16 mouse cellular contexts compared by ENCODE assay signal in genomic region chr7:121542458-121542857, GRCm38 (mm10).
DNase-seq lines count a peak whose midpoint lies in the region; ATAC-seq and TF ChIP-seq lines count a peak whose summit lies in the region.
"Had no signal": no experiment of that assay in that cellular context is flagged by ENCODE, and none has a peak within 500 bp of the region (broad histone marks: within the 10 kb centered on the region; RNA-seq: fewer than 3 reads in every experiment).

No protein-coding gene starts in this region.

- TF ChIP-seq CTCF in gastrocnemius, adult 2 months (IDR thresholded peaks at IDR 0.05): peak; percentile 3; the same call in 1 of the 2 replicates
- peak; percentile 27 for TF ChIP-seq CTCF in liver, postnatal 0 days (IDR thresholded peaks at IDR 0.05; ENCODE audit: low read depth)
- TF ChIP-seq CTCF in MEL (IDR thresholded peaks at IDR 0.05 in 2 of 3, conservative IDR thresholded peaks at IDR 0.05 in 1 of 3; ENCODE audit: control insufficient read depth in 1 of 3, insufficient read depth in 1 of 3, low read depth in 2 of 3, low read length in 3 of 3, poor library complexity in 1 of 3, severe bottlenecking in 1 of 3): peak in 1 of 3 experiments; percentile 37; a peak in 2 of 6 replicates
- no peak for TF ChIP-seq CTCF in heart, adult 2 months (IDR thresholded peaks at IDR 0.05)

- no peak for ATAC-seq in liver, postnatal 0 days
- ATAC-seq in liver, embryonic 11.5 days (replicated peaks; ENCODE audit: low FRiP score): no peak
- ATAC-seq: CD4-positive, CD25-positive, alpha-beta regulatory T cell, adult 4 months; intestine, embryonic 15.5 days had no signal

- no peaks in the 10 kb centered on the region for H3K36me3 ChIP-seq in liver, postnatal 0 days (replicated peaks; ENCODE audit: insufficient read depth, low read length)
- H3K36me3 ChIP-seq in liver, embryonic 11.5 days (ENCODE audit: control insufficient read depth, insufficient read depth, low read length): no peaks in the 10 kb centered on the region
- H3K36me3 ChIP-seq in MEL (ENCODE audit: control insufficient read depth in 1 of 2, insufficient read depth in 2 of 2, low read length in 2 of 2): no peaks in the 10 kb centered on the region; a peak in 1 of 4 replicates
- H3K36me3 ChIP-seq in splenic B cell, adult 2 months (ENCODE audit: control insufficient read depth, insufficient read depth, low read length, poor library complexity, severe bottlenecking): no peaks in the 10 kb centered on the region
- no peaks in the 10 kb centered on the region for H3K36me3 ChIP-seq in heart, adult 2 months (ENCODE audit: control insufficient read depth, insufficient read depth, low read length)
- H3K36me3 ChIP-seq: hindbrain, embryonic 10.5 days; intestine, embryonic 15.5 days; midbrain, embryonic 12.5 days had no signal

- no peak for DNase-seq in gastrocnemius, adult 2 months
- DNase-seq in gastrocnemius, postnatal 14 days: no peak
- no peak for DNase-seq in liver, postnatal 0 days
- DNase-seq in liver, embryonic 11.5 days (ENCODE audit: low spot score): no peak
- DNase-seq in MEL (ENCODE audit: low read depth, low spot score): peak; percentile 11
- peak; percentile 31 for DNase-seq in splenic B cell, adult 2 months (ENCODE audit: low read depth, low spot score)
- DNase-seq in heart, adult 2 months: no peak
- DNase-seq: cerebellum, adult 2 months; kidney, postnatal 14 days; lung, postnatal 14 days; right cerebral cortex, postnatal 25 days had no signal

- no peak overlapping the region for H3K4me2 ChIP-seq in liver, postnatal 0 days (ENCODE audit: low read depth, low read length)
- H3K4me2 ChIP-seq in liver, embryonic 11.5 days: no peak overlapping the region
- H3K4me2 ChIP-seq: intestine, embryonic 15.5 days; midbrain, embryonic 12.5 days had no signal

- H3K9me3 ChIP-seq in liver, postnatal 0 days (ENCODE audit: low read length): 0 out of 2 replicates have a peak, but pooled peaks cover 3% of the 10 kb centered on the region
- no peaks in the 10 kb centered on the region for H3K9me3 ChIP-seq in liver, embryonic 11.5 days (ENCODE audit: control insufficient read depth, low read length)
- H3K9me3 ChIP-seq in MEL (replicated peaks; ENCODE audit: insufficient read depth, low read length): no peaks in the 10 kb centered on the region
- H3K9me3 ChIP-seq: hindbrain, embryonic 10.5 days; intestine, embryonic 15.5 days had no signal

- WGBS in liver, postnatal 0 days (ENCODE audit: insufficient replicate concordance): 46% methylated on average over 2 of the region's 2 CpGs
- WGBS in liver, embryonic 11.5 days: 44% methylated on average over 2 of the region's 2 CpGs
- 35% methylated on average over 2 of the region's 2 CpGs for WGBS in heart, adult 2 months

- no peaks in the 10 kb centered on the region for H3K27me3 ChIP-seq in liver, postnatal 0 days (ENCODE audit: insufficient read depth, low read length)
- H3K27me3 ChIP-seq in liver, embryonic 11.5 days (replicated peaks; ENCODE audit: control insufficient read depth, insufficient read depth, low read length): no peaks in the 10 kb centered on the region
- H3K27me3 ChIP-seq in MEL (ENCODE audit: control insufficient read depth in 1 of 2, insufficient read depth in 2 of 2, low read length in 2 of 2): no peaks in the 10 kb centered on the region
- no peaks in the 10 kb centered on the region for H3K27me3 ChIP-seq in splenic B cell, adult 2 months (ENCODE audit: control insufficient read depth, insufficient read depth, low read length, poor library complexity, severe bottlenecking)
- no peaks in the 10 kb centered on the region for H3K27me3 ChIP-seq in heart, adult 2 months (ENCODE audit: control insufficient read depth, insufficient read depth, low read length)
- H3K27me3 ChIP-seq: intestine, embryonic 15.5 days; midbrain, embryonic 12.5 days had no signal

- H3K27ac ChIP-seq in gastrocnemius, adult 2 months: no peak overlapping the region
- H3K27ac ChIP-seq in liver, postnatal 0 days (ENCODE audit: low read depth): no peak overlapping the region
- no peak overlapping the region for H3K27ac ChIP-seq in liver, embryonic 11.5 days (ENCODE audit: low read depth, low read length)
- no peak overlapping the region for H3K27ac ChIP-seq in MEL (ENCODE audit: control insufficient read depth, low read depth, low read length)
- H3K27ac ChIP-seq in heart, adult 2 months: no peak overlapping the region
- H3K27ac ChIP-seq: hindbrain, embryonic 10.5 days; intestine, embryonic 15.5 days; liver, embryonic 14.5 days; midbrain, embryonic 12.5 days had no signal

- intact Hi-C loops in gastrocnemius, adult 2 months (cut with DNase I): no loop called here
- intact Hi-C loops in gastrocnemius, postnatal 14 days (cut with DNase I; ENCODE audit: low total_unique reads): no loop called here
- intact Hi-C loops in heart, adult 2 months (cut with DNase I): no loop called here

- TF ChIP-seq POLR2A in MEL (IDR thresholded peaks at IDR 0.05; ENCODE audit: control insufficient read depth in 1 of 2, insufficient read depth in 1 of 2, low read depth in 1 of 2, low read length in 2 of 2, poor library complexity in 1 of 2): no peak
- no peak for TF ChIP-seq POLR2A in heart, adult 2 months (IDR thresholded peaks at IDR 0.05; ENCODE audit: insufficient read depth, low read depth, low read length)

- TF ChIP-seq EP300 in liver, postnatal 0 days (IDR thresholded peaks at IDR 0.05; ENCODE audit: low read depth): no peak
- TF ChIP-seq EP300 in MEL (IDR thresholded peaks at IDR 0.05; ENCODE audit: low read depth in 1 of 2, low read length in 2 of 2): no peak
- no peak for TF ChIP-seq EP300 in heart, adult 2 months (IDR thresholded peaks at IDR 0.05; ENCODE audit: insufficient read depth, low read depth, low read length)

- H3K9ac ChIP-seq in liver, postnatal 0 days (replicated peaks): no peak overlapping the region
- no peak overlapping the region for H3K9ac ChIP-seq in liver, embryonic 11.5 days (ENCODE audit: low read depth, low read length)
- H3K9ac ChIP-seq in MEL (ENCODE audit: control insufficient read depth, low read depth, low read length, poor library complexity, severe bottlenecking): no peak overlapping the region
- H3K9ac ChIP-seq in heart, adult 2 months (ENCODE audit: low read depth, low read length): no peak overlapping the region
- H3K9ac ChIP-seq: intestine, embryonic 15.5 days; liver, embryonic 14.5 days; midbrain, embryonic 12.5 days had no signal

- no peaks in the 10 kb centered on the region for H3K4me1 ChIP-seq in liver, postnatal 0 days (ENCODE audit: insufficient read depth)
- H3K4me1 ChIP-seq in liver, embryonic 11.5 days (replicated peaks; ENCODE audit: control insufficient read depth, insufficient read depth, low read length): no peaks in the 10 kb centered on the region
- H3K4me1 ChIP-seq in MEL (ENCODE audit: control insufficient read depth in 1 of 2, insufficient read depth in 2 of 2, low read length in 2 of 2): no peaks in the 10 kb centered on the region
- H3K4me1 ChIP-seq in heart, adult 2 months (ENCODE audit: control insufficient read depth, insufficient read depth, low read length): no peaks in the 10 kb centered on the region
- H3K4me1 ChIP-seq: hindbrain, embryonic 10.5 days; intestine, embryonic 15.5 days had no signal

- TF ChIP-seq RAD21 in MEL (IDR thresholded peaks at IDR 0.05; ENCODE audit: low read depth, low read length): peak; percentile 19

- no peak overlapping the region for H3K4me3 ChIP-seq in gastrocnemius, adult 2 months
- no peak overlapping the region for H3K4me3 ChIP-seq in liver, postnatal 0 days (ENCODE audit: low read depth, low read length)
- H3K4me3 ChIP-seq in liver, embryonic 11.5 days (ENCODE audit: low read depth, low read length): no peak overlapping the region
- no peak overlapping the region for H3K4me3 ChIP-seq in MEL (ENCODE audit: control insufficient read depth in 1 of 2, insufficient read depth in 1 of 2, low read depth in 2 of 2, low read length in 2 of 2)
- H3K4me3 ChIP-seq in heart, adult 2 months: no peak overlapping the region
- H3K4me3 ChIP-seq: hindbrain, embryonic 10.5 days; intestine, embryonic 15.5 days; midbrain, embryonic 12.5 days had no signal

- H3K79me2 ChIP-seq in MEL (ENCODE audit: control insufficient read depth, insufficient read depth, low read length, poor library complexity): no peaks in the 10 kb centered on the region
- no peaks in the 10 kb centered on the region for H3K79me2 ChIP-seq in heart, adult 2 months (replicated peaks; ENCODE audit: control insufficient read depth, insufficient read depth, low read length)

TF ChIP-seq in MEL, 35 proteins besides CTCF, POLR2A, EP300 and RAD21:
- TF ChIP-seq MAX (IDR thresholded peaks at IDR 0.05; ENCODE audit: low read length): no peak
- no peak for TF ChIP-seq JUND (IDR thresholded peaks at IDR 0.05; ENCODE audit: low read depth, low read length)
- no peak for TF ChIP-seq GATA1 (IDR thresholded peaks at IDR 0.05; ENCODE audit: low read depth, low read length)
- no peak for TF ChIP-seq GABPA (IDR thresholded peaks at IDR 0.05; ENCODE audit: low read depth, low read length)
- no peak for TF ChIP-seq POLR2AphosphoS2 (IDR thresholded peaks at IDR 0.05; ENCODE audit: low read length)
- no peak for TF ChIP-seq ZC3H11A (IDR thresholded peaks at IDR 0.05; ENCODE audit: low read depth, low read length)
- peak; percentile 28; the same call in 1 of the 2 replicates for TF ChIP-seq SMC3 (IDR thresholded peaks at IDR 0.05; ENCODE audit: low read depth, low read length)
- TF ChIP-seq HCFC1 (IDR thresholded peaks at IDR 0.05; ENCODE audit: low read depth, low read length): no peak

Comparison
In these comparisons a context has a peak if more than half of its experiments do, and no peak if none do; other contexts are left out.
1. DNase-seq: peak in MEL (single experiment) and splenic B cell, adult 2 months (single experiment); none in gastrocnemius, adult 2 months (single experiment), gastrocnemius, postnatal 14 days (single experiment), liver, postnatal 0 days (single experiment), liver, embryonic 11.5 days (single experiment) and heart, adult 2 months (0 of 2).